Mouse (Mus musculus) layer of hippocampus, postnatal 25 days (tissue): ENCODE data around the gene Camk2b. TPM values are rescaled to one million over a fixed set of nuclear protein-coding genes. Genes with fewer than 3 reads are reported as not detected.

ENCODE experiments used
- DNase-seq, 2 experiments: peaks; one replicate each; pipeline ENCODE4 v3.0.0; 2022; ENCODE audit warnings: mixed read lengths in 2 of 2, low spot score in 1 of 2; ENCODE audit errors: extremely low spot score in 1 of 2
- total RNA-seq, 2 experiments: library from RNA; stranded (reverse); gene quantifications; 2 replicates each; pipeline ENCODE4 v1.2.3; 2021

Camk2b gene
- total RNA-seq, 2 experiments from 2014 or later, result 1,142 to 1,238 TPM

DNA sequence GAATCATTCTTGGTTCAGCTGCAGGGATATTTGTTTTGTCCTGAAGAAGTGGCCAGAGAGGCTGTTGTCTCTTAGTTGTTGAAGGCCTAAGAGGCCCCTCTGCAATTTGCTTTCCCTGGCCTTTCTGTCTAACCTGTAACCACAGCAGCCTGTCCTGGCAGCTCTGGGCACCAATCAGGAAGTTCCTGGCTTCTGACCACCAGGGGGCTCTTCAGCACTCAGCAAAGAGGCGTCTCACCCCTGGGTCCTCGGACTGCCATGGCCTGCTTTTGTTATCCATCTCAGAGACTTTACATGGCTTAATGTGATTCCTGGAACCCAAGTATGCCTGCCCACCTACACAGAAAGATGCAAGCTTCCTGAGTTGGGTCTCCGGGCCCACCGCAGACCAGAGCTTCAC is 75.3 kb downstream of the Camk2b start:
- peak in 1 of 2 experiments; percentile 48 for DNase-seq

DNA sequence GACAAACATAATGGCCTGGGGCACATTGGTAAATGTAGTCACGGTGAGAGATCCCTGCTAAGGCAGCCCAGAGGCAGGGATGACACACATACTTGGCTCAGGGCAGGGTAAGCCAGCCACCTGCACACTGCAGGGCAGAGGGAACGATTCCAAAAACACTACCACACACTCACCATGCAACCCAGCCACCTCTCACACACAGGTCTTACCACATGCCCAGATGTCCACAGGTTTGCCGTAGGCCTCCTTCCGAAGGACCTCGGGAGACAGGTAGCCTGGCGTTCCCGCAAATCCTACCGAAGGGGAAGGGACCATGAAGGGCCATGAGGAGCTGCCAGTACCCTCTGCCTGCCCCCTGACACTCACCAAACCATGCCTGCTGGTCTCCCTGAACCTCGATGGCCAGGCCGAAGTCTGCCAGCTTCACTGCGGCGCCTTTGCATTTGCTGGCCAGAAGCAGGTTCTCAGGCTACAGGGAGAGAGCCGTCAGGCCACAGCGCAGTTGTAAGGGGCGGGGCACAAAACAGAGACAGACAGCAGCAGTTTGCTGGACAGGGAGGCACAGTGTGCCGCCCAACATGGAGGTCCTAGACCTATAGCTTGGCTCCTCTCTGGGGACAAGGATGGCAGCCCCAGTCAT is 76.1 kb downstream of the Camk2b start:
- no peak for DNase-seq

GRCm38 (mm10) chr11:5988126-5988525 is 78.0 kb downstream of the Camk2b start:
- DNase-seq, result no peak

DNA sequence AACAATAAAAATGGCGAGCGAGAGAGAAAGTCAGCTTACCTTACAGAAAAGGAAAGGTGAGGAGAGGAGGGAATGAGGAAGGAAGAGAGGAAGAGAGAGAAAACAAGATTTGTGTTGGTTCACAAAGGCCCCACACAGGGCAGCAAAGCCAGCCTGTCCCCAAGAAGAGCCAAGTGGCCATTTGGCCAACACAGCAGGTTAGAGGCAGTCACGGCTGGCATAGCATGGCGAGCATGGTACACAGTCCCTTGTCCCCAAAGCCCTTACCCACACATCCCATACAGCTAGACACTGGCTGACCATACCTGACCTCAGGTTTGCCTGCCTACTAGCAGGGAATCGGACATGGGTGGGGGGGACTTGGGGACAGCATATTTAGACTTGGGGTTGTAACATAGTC is 82.5 kb downstream of the Camk2b start:
- no peak for DNase-seq

GRCm38 (mm10) chr11:5981323-5981722 is 84.8 kb downstream of the Camk2b start:
- no peak for DNase-seq

GRCm38 (mm10) chr11:5980561-5980960 is 85.6 kb downstream of the Camk2b start:
- no peak for DNase-seq

GRCm38 (mm10) chr11:5980108-5980507 is 86.1 kb downstream of the Camk2b start:
- no peak for DNase-seq

DNA sequence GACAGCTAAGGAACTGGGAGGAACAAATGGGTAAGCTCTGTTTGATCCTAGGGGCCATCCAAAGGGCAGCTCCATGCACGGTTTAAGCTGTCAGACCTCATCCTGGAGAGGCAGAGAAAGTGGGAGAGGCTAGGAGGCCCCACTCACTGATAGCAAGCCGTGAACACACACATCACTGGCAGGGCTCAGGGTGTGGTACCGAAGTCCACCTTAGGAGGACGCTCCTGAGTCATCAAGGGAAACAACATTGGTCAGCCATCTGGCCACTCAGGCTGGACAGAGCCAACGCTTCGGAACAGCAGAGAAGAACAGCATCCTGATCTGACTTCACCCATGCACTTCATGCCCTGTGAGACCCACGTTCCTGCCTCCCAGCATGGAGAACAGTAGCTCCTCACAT is 87.1 kb downstream of the Camk2b start:
- DNase-seq, result no peak

DNA sequence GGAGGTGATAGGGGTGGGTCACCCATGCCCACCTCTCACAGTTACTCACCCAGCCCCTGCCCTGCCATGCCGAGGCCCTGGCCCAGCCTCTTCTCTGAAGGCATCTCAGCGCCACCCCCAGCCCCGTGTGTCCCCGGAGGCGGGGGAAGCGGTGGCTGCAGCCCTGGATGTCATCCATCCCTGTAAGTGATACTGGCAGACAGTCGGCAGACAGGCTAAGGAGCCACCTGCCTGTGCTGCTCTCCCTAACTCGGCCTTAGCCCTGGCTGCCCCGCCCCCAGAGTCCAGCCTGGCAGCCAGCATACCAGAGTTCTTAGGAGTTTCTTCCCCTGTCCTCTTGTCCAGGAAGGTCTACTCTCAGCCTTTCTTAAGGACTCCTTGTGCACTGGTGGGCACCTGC is 90.1 kb downstream of the Camk2b start:
- no peak for DNase-seq

DNA sequence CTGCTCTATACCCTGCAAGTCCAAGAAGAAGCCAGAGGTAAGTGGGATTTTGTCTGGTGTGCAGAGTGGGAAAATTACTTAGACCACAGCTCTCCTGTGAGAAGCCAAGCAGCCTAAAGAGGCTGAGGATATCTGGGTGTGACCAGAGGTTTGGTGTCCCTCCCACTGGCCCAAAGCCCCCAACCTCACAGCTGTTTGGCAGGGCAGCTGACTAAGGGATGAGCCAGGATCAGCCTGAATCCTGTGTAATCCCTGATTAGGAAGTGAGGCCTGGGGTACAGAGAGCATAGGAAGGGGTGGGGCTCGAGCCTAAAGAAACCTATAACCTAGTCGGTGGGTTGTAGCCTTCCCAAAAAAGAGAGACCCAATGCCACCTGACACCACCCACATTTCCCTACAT is 91.1 kb downstream of the Camk2b start:
- DNase-seq, result no peak

DNA sequence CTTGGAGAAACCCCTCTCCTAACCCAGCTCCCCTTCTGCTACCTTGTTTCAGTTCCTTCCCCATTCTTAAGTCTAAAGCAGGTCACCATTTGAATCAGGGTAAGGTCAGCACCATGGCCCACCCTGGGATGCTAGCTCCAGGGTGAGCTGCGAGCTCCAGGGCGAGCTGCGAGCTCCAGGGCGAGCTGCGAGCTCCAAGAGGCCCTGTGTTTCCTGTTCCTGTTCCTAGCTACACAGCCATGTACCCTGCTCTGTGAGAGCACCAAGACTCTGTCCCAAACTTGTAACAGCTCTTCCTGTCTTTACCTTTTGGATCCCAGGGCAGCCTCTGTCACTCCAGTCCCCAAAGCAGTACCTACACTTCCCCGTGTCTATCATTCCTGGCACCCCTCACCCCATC is 92.1 kb downstream of the Camk2b start:
- no peak for DNase-seq

- no peak for DNase-seq
These were observed 93.0 kb downstream of the Camk2b start for GRCm38 (mm10) chr11:5973151-5973550.

- no peak for DNase-seq
These were observed 95.0 kb downstream of the Camk2b start for GRCm38 (mm10) chr11:5971202-5971601.

- DNase-seq, result no peak
These were observed 97.9 kb downstream of the Camk2b start for GRCm38 (mm10) chr11:5968223-5968622.

- DNase-seq, result no peak
These were observed 99.4 kb downstream of the Camk2b start for GRCm38 (mm10) chr11:5966751-5967150.

DNA sequence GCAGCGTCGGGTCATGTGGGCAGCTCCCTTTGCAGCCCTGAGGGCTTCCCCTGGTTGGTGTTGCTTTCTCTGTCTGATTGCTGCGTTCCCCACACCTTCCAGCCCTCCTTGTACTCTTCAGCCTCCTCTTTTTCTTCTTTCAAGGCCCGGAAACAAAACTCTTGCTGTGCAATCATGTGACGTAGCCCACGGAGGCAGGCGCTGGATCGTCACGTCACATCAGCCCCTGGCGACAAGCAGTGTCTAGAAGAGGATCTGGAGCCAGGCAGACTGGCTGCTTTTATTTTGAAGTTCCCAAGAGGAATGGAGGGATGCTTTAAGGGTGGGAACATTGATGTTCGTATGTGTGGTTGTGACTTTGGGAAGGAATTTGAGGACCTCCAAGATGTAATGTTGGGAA is 100.3 kb downstream of the Camk2b start:
- no peak for DNase-seq

GRCm38 (mm10) chr11:5960051-5960450 is 106.1 kb downstream of the Camk2b start:
- DNase-seq, result no peak

DNA sequence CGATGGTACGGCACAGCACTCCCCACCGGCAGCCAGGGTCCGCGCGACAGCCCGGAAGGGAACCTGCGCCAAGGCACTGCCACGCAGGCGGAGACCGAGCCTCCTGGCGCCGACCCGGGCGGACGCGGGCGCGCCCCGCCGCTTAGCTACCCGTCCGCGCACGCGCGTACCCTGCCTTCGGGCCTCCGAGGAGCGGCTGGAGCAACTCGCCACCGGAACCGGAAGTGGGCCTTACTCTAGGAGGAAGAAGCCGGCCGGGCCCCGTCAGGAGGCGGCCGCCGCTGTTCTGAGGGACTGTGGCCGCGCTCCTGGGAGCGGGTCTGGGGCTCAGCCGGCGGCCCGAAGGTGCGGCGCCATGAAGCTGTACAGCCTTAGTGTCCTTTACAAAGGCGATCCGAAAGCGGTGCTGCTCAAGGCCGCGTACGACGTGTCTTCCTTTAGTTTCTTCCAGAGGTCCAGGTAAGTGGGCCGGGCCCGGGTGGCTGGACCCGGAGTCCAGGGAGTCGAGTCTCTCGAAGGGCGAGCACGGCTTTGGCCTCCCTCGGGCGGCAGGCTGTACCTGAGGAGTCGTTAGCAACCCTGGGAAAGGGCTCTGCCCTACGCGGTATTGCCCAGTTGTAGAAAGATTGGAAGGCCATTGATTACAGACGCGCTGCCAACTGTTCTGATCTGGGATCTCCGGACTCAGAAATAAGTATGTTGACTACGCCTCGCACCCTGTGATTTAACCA is 110.5 kb downstream of the Camk2b start, which contains the start of gene Ykt6:
Gene Ykt6, plus strand, starts transcription at position 148 of the 731 bp plus-strand sequence.
- peak; percentile 85 to 90 for DNase-seq

GRCm38 (mm10) chr11:5954965-5955504 is 111.1 kb downstream of the Camk2b start:
- no peak for DNase-seq

GRCm38 (mm10) chr11:5954435-5954834 is 111.7 kb downstream of the Camk2b start:
- DNase-seq, result no peak

- DNase-seq, result no peak
These were observed 112.9 kb downstream of the Camk2b start for GRCm38 (mm10) chr11:5953130-5953765.
